Mouse (Mus musculus) Patski (cell line): ENCODE measurements around the gene Icosl. TPM values are rescaled to one million over a fixed set of nuclear protein-coding genes. Genes with fewer than 3 reads are reported as not detected.
"Not testable (repeated sequence)": the region's sequence is repeated elsewhere in the genome, so short reads cannot be mapped to it uniquely, and the experiment has no call there.

ENCODE experiments used
- ATAC-seq: fragments of 100-300 bp; one replicate; pipeline ENCODE4 v1.8.0; 2021
- CTCF ChIA-PET: fragments of 350-600 bp; sonication (Branson Sonifier 250); formaldehyde crosslinking; loops from one replicate; lab custom pipeline; 2022; ENCODE audit warnings: inconsistent platforms; lab: Charles Lee
- POLR2A ChIA-PET: fragments of 350-600 bp; sonication (Branson Sonifier 250); formaldehyde crosslinking; loops from one replicate; lab custom pipeline; 2022; ENCODE audit warnings: antibody characterized with exemption, inconsistent platforms; lab: Charles Lee
- DNase-seq: peaks from one replicate; pipeline ENCODE4 v3.0.0-alpha.2; 2011; ENCODE audit warnings: low read depth, low spot score
- H3K27me3 ChIP-seq: fragments of 371-371 bp; one replicate; pipeline ENCODE4 v1.5.1; 2021
- CTCF ChIP-seq: fragments of 100-300 bp; IDR thresholded peaks from one replicate; pipeline ENCODE4 v1.5.1; 2021
- in situ Hi-C: fragments of 300-500 bp; cut with MboI; formaldehyde crosslinking; loops from 3 replicates; pipeline ENCODE4 v1.11.1; 2018; ENCODE audit warnings: low pct_unique_long_range_greater_than_20kb, mixed read lengths
- polyA plus RNA-seq: library from polyadenylated mRNA; unstranded; gene quantifications from one replicate; pipeline ENCODE4 v1.2.3, GENCODE M21; 2021

Gene Icosl
- polyA plus RNA-seq, 1 experiment from 2014 or later: 3.7 TPM

DNA sequence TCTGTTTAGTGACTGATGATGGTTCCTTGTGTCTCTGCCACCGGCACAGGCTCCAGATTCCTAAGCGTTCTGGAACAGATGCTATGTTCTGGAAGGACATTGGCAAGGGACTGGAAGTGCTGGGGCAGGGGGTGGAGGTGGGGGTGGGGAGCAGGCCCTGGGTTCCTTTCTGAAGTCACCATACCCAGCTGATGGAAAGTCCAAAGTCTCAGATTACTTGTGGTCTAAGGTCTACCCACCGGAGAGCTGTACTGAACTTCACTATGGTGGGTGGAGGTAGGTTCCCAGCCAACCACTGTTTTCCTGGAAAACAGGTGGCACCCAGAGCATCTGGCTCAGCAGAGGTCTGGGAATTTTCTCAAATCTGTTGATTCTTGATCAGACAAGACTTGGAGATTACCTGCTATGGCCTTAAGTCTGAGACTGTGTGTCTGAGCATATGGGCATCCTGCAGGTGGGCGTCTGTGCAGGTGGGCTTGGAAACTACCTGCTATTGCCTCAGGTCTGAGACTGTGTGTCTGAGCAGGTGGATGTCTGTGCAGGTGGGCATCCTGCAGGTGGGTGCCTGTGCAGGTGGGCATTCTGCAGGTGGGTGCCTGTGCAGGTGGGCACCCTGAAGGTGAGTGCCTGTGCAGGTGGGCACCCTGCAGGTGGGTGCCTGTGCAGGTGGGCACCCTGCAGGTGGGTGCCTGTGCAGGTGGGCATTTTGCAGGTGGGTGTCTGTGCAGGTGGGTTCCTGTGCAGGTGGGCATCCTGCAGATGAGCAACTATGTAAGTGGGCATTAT is 21.8 kb downstream of the Icosl start:
- CTCF ChIA-PET: no interaction called here
- ATAC-seq (no peak), DNase-seq (no peak)
- no peaks in the 10 kb centered on the region for H3K27me3 ChIP-seq
- in situ Hi-C loops: no loop called here
- TF ChIP-seq CTCF: no peak
- POLR2A ChIA-PET: no interaction called here

DNA sequence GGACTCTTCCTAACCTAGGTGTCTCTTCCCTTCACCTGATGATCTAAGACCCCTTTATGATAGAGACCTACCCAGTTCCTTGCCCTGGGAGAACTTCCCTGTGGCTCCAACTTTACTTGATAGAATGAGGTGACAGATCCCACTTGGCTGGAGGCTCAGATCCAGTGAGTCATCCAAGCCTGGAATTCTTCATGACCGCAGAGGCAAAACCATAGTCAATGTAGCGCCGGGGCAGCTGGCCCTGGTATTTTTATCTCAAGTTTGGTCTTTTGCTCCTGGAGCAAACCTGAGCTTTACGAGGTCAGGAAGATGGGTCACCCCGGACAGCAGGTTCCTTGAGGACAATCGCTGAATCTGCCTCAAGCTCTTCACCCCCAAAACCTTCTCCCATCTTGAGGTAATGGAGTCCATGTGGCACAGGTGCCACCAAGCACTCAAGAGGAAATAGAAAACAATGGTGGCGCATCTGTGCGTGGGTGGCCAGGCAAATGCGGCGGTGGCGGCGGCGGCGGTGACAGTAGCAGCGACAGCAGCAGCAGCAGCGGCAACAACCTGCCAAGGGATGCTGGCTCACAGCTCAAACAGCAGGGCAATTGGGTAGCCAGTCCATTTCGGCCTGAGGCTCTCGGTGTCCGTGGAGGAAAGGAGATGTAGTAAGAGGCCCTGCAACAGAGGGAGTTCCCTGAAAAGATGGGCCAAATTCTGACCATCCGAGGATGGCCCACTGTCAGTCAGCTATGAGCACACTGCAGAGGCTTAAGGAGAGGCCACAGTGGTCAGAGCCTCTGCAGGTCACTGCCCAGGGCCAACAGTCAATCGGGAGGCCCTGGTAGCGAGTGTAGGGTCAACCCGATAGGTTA is 23.0 kb downstream of the Icosl start:
- H3K27me3 ChIP-seq: no peaks in the 10 kb centered on the region
- POLR2A ChIA-PET: no interaction called here
- CTCF ChIA-PET: interaction anchor here (1.3 kb wide), 1 partner anchor 12 kb away, joined by 4 read pairs; no protein-coding TSS in a partner anchor
- DNase-seq: peak; percentile 50
- ATAC-seq: peak; percentile 86
- in situ Hi-C loops: no loop called here
- TF ChIP-seq CTCF: no peak

DNA sequence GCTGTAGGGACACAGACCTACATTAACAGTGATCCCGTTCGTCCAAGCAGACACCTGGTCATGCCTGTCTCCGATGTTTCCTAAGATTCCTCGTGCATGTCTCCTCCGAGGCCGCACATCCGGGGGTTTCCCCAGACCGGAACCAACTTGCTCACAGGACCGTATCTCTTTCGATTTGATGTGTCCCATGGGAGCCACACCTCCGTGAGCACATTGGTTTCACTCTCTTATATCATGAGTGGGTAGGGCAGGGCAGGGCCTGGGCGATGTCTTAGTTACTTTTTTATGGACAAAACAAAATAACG is 23.6 kb downstream of the Icosl start:
- TF ChIP-seq CTCF: no peak
- ATAC-seq: no peak
- no peaks in the 10 kb centered on the region for H3K27me3 ChIP-seq
- DNase-seq: no peak
- in situ Hi-C loops: no loop called here
- CTCF ChIA-PET: interaction anchor here (1.3 kb wide), 1 partner anchor 11 kb away, joined by 4 read pairs; no protein-coding TSS in a partner anchor
- POLR2A ChIA-PET: no interaction called here

DNA sequence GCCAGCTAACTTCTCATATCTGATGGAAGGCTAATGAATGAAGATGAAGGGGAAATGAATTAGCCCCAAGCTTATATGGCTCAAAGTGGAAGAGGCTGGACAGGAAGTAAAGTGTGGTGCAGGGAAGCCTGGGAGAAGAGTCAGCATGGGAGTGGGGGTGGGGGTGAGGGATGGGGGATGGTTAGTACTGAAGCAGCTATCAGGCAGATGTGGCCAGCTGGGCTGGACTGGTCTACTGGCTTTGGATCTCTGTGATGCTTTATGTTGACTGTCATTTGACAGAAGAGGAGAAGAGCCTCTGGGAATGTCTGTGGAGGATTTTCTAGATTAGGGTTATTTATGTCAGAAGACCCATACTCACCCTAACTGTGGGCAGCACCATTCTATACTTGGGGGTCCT is 26.1 kb downstream of the Icosl start:
- no peaks in the 10 kb centered on the region for H3K27me3 ChIP-seq
- ChIA-PET POLR2A (no interaction called here), CTCF (no interaction called here)
- DNase-seq (no peak), ATAC-seq (no peak)
- in situ Hi-C loops: no loop called here
- TF ChIP-seq CTCF: no peak

DNA sequence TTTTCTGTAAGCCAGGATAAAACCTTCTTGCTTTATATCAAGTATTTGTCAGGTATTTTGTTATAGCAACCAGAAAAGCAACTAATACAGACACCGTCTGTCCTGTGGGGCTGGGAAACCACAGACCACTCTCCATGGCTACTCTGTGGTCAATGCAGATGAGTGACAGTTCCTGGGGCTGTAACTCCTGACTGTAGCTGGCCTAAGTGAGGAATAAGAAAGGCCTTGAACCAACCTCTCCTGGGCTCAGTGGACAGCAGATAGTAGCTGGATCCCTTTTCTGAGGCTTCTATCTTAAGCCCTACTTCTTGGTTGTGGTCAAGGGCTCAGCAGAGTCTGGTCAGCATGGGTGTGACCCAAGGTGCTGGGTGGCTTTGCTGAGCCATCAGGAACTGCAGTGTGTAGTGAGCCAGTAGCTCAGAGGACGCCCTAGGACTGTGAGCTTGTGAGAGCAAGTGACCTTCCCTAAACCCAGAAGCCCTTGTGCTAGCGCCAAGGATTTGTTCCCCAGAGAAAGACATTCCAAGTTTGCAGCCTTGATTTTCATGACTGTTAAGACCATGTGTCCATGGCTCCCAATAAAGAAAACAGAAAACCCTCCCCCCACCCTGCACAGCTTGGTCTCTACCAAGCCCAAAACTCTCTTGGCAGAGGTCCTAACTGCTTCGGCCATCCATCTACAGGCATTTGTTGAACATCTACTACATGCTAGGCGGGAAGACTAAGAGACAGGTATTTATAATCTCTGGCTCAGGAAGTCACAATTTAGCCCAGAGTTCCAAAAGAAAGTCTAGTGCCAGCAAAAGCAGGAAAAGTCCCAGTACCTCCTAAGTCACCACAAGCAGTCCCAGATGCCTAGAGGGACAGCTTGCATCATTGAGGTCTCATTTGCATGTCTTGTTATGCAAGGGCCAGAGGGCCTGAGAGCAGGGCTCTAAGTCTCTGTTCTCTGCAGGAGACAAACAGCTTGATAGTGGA is 27.1 kb downstream of the Icosl start:
- DNase-seq (no peak), ATAC-seq (no peak)
- no peak for TF ChIP-seq CTCF
- in situ Hi-C loops: no loop called here
- CTCF ChIA-PET: no interaction called here
- POLR2A ChIA-PET: no interaction called here
- no peaks in the 10 kb centered on the region for H3K27me3 ChIP-seq

DNA sequence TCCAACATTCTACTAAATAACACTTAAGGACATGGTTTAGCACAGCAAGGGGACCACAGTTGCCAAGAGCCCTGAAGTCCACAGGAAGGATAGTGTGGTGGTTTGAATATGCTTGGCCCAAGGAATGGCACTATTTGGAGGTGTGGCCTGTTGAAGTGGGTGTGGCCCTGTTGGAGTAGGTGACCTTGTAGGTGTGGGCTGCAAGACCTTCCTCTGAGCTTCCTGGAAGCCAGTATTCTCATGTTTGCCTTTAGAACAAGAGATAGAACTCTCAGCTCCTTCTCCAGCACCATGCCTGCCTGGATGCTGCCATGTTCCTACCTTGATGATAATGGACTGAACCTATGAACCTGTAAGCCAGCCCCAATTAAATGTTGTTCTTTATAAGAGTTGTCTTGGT is 30.8 kb downstream of the Icosl start:
- in situ Hi-C loops, ATAC-seq, H3K27me3 ChIP-seq, CTCF ChIA-PET, DNase-seq, POLR2A ChIA-PET: not testable (repeated sequence)

DNA sequence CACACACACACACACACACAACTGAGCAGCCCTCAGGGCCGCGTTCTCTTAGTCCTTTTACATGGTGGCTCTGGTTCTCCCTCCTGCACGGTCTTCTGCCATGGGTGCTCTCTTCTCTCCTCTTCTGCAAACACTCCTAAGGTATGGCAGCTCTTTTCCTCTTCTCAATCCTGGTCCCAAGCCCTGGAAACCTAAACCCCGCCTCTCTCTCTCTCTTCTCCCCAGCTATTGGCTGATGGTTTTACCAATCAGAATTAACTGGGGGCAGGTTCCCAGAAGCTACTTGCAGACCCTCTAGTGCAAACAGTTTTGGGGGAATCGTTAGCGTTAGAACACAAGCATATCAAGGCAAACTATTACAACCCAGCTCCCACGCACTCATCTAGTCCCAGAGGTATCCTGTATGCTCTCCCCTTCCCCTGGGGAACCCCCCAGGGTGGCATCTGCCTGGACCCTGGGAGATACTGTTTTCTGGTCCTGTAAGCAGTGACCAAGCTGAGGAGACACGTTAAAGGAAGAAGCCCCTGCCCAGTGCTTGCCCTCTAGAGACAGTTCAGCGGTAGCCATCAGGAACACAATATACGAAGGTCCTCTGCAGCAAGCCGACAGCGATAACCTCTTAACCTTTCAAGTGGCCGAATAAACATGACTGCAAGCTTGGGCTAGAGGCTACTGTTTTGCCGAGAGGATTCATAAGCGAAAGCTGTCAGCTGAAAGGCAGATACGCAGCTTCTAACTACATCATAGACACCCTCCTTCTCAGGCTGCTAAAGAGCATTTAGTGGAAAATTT is 32.1 kb downstream of the Icosl start:
- DNase-seq (no peak), ATAC-seq (no peak)
- in situ Hi-C loops: no loop called here
- ChIA-PET POLR2A (no interaction called here), CTCF (interaction anchor here (0.7 to 1.6 kb wide), 3 partner anchors 14 to 73 kb away, joined by 3 to 4 read pairs (median 4); no protein-coding TSS in a partner anchor)
- no peaks in the 10 kb centered on the region for H3K27me3 ChIP-seq
- TF ChIP-seq CTCF: no peak

DNA sequence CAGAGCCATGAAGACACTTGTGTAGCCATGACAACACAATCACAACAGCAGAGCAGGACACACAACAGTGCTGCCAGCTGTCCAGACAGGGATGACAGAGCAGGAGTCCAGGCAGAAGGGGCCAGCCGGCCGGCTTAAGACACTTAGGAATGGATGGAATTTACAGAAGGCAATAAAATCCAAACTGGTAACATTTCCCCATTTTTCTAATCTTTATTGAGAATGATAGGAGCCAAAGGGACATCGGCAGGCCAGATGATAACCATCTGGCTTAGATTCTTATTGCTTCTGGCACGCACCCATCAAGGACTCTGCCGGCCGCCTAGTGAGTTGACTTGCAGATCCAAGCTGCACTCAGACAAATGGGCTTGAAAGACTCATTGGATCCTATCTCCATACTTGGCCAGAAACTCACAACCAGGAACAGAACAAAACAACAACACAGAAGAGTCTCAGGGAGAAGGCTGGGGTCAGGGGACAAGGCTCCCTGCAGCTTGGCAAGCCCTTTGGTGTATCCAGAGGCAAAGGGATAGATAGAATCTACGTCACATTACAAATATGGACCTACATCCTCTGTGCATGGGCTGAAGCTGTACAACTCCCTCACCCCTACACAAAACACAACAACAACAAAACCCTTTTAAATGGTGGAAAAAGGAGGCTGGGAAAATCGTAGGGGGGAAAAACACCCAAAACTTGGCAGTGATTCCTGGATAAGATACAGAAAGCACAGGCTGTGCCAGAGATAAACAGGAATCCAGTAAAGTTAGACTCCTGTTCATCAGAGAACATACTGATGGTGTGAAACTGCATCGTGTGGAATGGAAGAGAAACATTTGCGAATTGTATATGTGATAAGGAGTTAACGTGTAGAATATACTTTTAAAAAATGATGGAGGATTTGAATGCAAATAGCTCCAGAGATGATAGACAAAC is 35.7 kb downstream of the Icosl start:
- POLR2A ChIA-PET: no interaction called here
- CTCF ChIA-PET: interaction anchor here (0.8 to 0.9 kb wide), 2 partner anchors 13 to 27 kb away, joined by 4 read pairs; no protein-coding TSS in a partner anchor
- DNase-seq: no peak
- no peak for TF ChIP-seq CTCF
- peak; percentile 80 for ATAC-seq
- in situ Hi-C loops: no loop called here
- no peaks in the 10 kb centered on the region for H3K27me3 ChIP-seq

DNA sequence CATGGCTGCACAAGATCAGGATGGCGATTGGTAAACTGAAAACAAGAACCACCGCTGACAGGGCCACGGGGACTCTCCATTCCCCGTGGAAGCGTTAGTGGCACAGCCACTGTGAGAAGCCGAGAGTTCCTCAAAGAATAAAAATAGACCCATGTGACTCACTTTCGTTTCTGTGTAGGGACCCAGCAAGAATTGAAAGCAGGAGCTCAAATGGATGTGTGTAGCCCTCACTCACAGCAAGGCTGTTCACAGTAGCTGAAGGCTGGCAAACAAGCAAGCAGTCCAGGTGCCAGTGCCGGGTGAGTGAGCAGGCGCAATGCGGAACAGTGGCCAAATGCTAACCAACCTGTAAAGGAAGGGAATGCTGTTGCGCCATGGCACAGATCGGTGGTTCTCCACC is 36.4 kb downstream of the Icosl start:
- CTCF ChIA-PET: interaction anchor here (0.9 kb wide), 1 partner anchor 28 kb away, joined by 4 read pairs; no protein-coding TSS in a partner anchor
- POLR2A ChIA-PET: no interaction called here
- in situ Hi-C loops: no loop called here
- no peaks in the 10 kb centered on the region for H3K27me3 ChIP-seq
- ATAC-seq: peak; percentile 65
- no peak for TF ChIP-seq CTCF
- no peak for DNase-seq
